Mouse (Mus musculus): ENCODE results near the gene Senp3.
A peak's percentile ranks its signal among the peaks of the same experiment; 100 is the strongest.

GRCm38 (mm10) chr11:69698574-69698973 is 16.7 kb upstream of the Senp3 start:
- TF ChIP-seq CTCF (IDR thresholded peaks at IDR 0.05; ENCODE audit: low read depth), result peak; percentile 51
- TF ChIP-seq EP300 (IDR thresholded peaks at IDR 0.05; ENCODE audit: low read depth), result no peak; the same call in 1 of the 2 replicates
